Mouse (Mus musculus) midbrain, postnatal 0 days (tissue): Measurements from ENCODE around the gene Atrn. TPM values are rescaled to one million over a fixed set of nuclear protein-coding genes. Genes with fewer than 3 reads are reported as not detected.

Experiments used
- ATAC-seq: fragments of 200-750 bp; cut with Nextera tagmentation; 2 replicates; pipeline ENCODE4 v1.8.0; 2017; ENCODE audit warnings: moderate number of reproducible peaks, mild to moderate bottlenecking, moderate TSS enrichment, moderate library complexity; ENCODE audit not compliant: low FRiP score
- DNase-seq: peaks from one replicate; pipeline ENCODE4 v3.0.0-alpha.2; 2015; ENCODE audit warnings: low spot score
- H3K27ac ChIP-seq: fragments of 300-500 bp; sonication (generic); 2 replicates; pipeline ENCODE4 v1.5.1; 2014; ENCODE audit warnings: low read depth, mild to moderate bottlenecking, low read length, mixed read lengths
- H3K27me3 ChIP-seq: fragments of 300-500 bp; sonication (generic); 2 replicates; pipeline ENCODE4 v1.6.1; 2014; ENCODE audit warnings: low read length, control low read depth, mixed read lengths; ENCODE audit not compliant: insufficient read depth
- H3K36me3 ChIP-seq: fragments of 300-500 bp; sonication (generic); 2 replicates; pipeline ENCODE4 v1.6.1; 2014; ENCODE audit warnings: low read length, control low read depth, mixed read lengths; ENCODE audit not compliant: insufficient read depth
- H3K4me1 ChIP-seq: fragments of 300-500 bp; sonication (generic); 2 replicates; pipeline ENCODE4 v1.6.1; 2014; ENCODE audit warnings: mild to moderate bottlenecking, control low read depth, antibody characterized with exemption, low read length, mixed read lengths; ENCODE audit not compliant: insufficient read depth
- H3K4me2 ChIP-seq: fragments of 300-500 bp; sonication (generic); 2 replicates; pipeline ENCODE4 v1.6.1; 2014; ENCODE audit warnings: low read depth, mild to moderate bottlenecking, low read length, mixed read lengths; ENCODE audit not compliant: poor library complexity, severe bottlenecking
- H3K4me3 ChIP-seq: fragments of 300-500 bp; sonication (generic); 2 replicates; pipeline ENCODE4 v1.5.1; 2014; ENCODE audit warnings: low read depth, mild to moderate bottlenecking, low read length, moderate library complexity
- H3K9ac ChIP-seq: fragments of 300-500 bp; sonication (generic); replicated peaks from 2 replicates; pipeline ENCODE4 v1.6.1; 2014; ENCODE audit warnings: mild to moderate bottlenecking, low read length, moderate library complexity, mixed read lengths; ENCODE audit not compliant: poor library complexity, severe bottlenecking
- H3K9me3 ChIP-seq: fragments of 300-500 bp; sonication (generic); 2 replicates; pipeline ENCODE4 v1.6.1; 2016; ENCODE audit warnings: low read length, control low read depth
- CTCF ChIP-seq: IDR thresholded peaks from 2 replicates; pipeline ENCODE4 v1.5.1; 2016; ENCODE audit warnings: antibody characterized with exemption, mild to moderate bottlenecking
- WGBS: fragments of 180-500 bp; shearing (Covaris S2); extraction: QIAGEN DNeasy Blood & Tissue Kit; methylation state at CpG from one replicate; pipeline ENCODE4 v1.1.7; 2014; 5-methylcytosine and 5-hydroxymethylcytosine counted together
- polyA plus RNA-seq: library from polyadenylated mRNA; unstranded; fragments of >200 nt; fragmentation: Nextera tagmentation; extraction: Ambion mirVana; gene quantifications from 2 replicates; pipeline ENCODE4 v1.2.1, GENCODE M21; 2015
- total RNA-seq: library from RNA; depleted of rRNA; stranded (reverse); fragments of >200 nt; gene quantifications from 2 replicates; pipeline ENCODE4 v1.2.3, GENCODE M21; 2014

Atrn gene
- total and polyA plus RNA-seq, 2 experiments from 2014 or later, result 13.5 to 84.4 TPM

DNA sequence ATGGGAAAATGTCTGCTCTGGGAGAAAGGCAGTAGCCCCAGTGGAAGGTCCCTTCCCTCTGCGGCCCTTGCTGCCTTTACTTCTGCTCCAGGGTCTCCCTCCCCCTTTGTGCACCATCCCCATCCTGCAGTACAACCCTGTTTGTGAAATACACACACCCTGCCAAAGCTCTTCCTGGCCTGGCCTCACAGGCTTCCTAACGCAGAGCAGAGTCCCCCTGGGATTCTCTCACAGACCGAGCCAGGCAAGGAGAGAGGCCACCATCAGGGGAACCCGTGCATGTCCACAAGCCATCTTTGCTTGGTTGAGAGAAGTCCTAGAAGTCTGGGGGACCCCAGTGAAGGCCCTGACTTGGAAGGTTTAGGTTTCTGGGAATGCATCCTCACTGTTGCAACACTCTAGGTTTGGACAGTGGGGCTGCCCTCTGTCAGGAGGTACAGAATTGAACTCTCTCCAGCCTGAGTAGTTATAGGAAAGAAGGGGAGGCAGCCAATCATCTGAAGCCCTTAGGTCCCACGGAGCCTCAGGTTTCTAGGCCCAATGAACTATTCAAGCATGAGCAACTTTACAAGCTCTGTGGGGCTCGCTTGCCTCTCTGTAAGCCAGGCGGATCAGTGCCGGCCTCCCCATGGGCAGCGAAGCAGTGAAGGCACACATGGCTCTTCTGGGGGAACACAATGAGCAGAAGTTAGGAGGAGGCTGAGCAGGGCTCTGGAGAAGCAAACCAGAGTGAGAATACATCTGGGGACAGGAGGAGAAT is 153.7 kb downstream of the Atrn start:
- H3K4me1 ChIP-seq, result no peaks in the 10 kb centered on the region
- H3K4me2 ChIP-seq, result no peak overlapping the region
- H3K27ac ChIP-seq, result no peak overlapping the region
- DNase-seq (no peak), ATAC-seq (no peak)
- H3K9ac ChIP-seq, result no peak overlapping the region
- 51% methylated on average over 9 of the region's 9 CpGs for WGBS
- H3K36me3 ChIP-seq, result no peaks in the 10 kb centered on the region
- H3K4me3 ChIP-seq, result no peak overlapping the region
- no peak for TF ChIP-seq CTCF
- peaks cover 23% of the 10 kb centered on the region for H3K27me3 ChIP-seq
- H3K9me3 ChIP-seq, result no peaks in the 10 kb centered on the region

- Histone ChIP-seq H3K4me3 (no peak overlapping the region), H3K36me3 (no peaks in the 10 kb centered on the region), H3K27me3 (peaks cover 15% of the 10 kb centered on the region; the same call in 1 of the 2 replicates), H3K9me3 (no peaks in the 10 kb centered on the region), H3K4me1 (no peaks in the 10 kb centered on the region), H3K4me2 (no peak overlapping the region), H3K9ac (no peak overlapping the region), H3K27ac (no peak overlapping the region)
- no peak for TF ChIP-seq CTCF
- DNase-seq, result no peak
- no peak for ATAC-seq
- WGBS, result 61% methylated on average over 6 of the region's 6 CpGs
Observed at GRCm38 (mm10) chr2:131060784-131061183, 154.5 kb downstream of the Atrn start.

DNA sequence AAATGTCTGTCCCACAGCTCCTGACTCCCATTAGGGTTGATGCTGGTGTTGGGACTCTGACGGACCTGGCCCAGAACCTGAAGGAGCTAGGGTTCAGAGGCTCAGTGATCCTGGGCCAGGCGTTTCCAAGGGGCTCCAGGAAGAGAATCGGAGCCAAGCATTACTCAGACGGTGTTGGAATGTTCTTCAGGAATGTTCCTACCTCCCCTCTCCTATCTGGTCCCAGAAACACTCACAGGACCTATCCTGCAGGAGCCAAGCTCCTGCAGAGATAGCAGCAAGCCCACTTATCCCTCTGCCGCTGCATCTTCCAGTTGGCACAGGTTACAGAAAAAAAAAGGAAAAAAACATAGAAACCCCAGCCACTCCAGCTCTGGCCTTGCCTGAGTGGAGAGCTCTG is 155.3 kb downstream of the Atrn start:
- WGBS, result 67% methylated on average over 5 of the region's 5 CpGs
- H3K4me2 ChIP-seq, result no peak overlapping the region
- no peaks in the 10 kb centered on the region for H3K9me3 ChIP-seq
- H3K36me3 ChIP-seq, result no peaks in the 10 kb centered on the region
- no peak overlapping the region for H3K4me3 ChIP-seq
- DNase-seq (no peak), ATAC-seq (no peak)
- no peaks in the 10 kb centered on the region for H3K4me1 ChIP-seq
- peaks cover 8% of the 10 kb centered on the region; the same call in 1 of the 2 replicates for H3K27me3 ChIP-seq
- no peak for TF ChIP-seq CTCF
- no peak overlapping the region for H3K27ac ChIP-seq
- no peak overlapping the region for H3K9ac ChIP-seq

GRCm38 (mm10) chr2:131063404-131063864 is 157.1 kb downstream of the Atrn start, which contains the start of gene Adam33:
Adam33 (minus strand) TSS chr2:131063814.
- ATAC-seq (peak; percentile 10; the same call in 1 of the 2 replicates), DNase-seq (no peak)
- WGBS, result 5% methylated on average over 22 of the region's 27 CpGs
- H3K9ac ChIP-seq, result no peak within 1 kb of the TSS
- no peak within 1 kb of the TSS for H3K27ac ChIP-seq
- H3K4me3 ChIP-seq, result peak within 1 kb of the TSS; percentile 27
- peaks cover 8% of the 10 kb centered on the region; the same call in 1 of the 2 replicates for H3K27me3 ChIP-seq
- peak within 1 kb of the TSS; percentile 47 for H3K4me2 ChIP-seq
- no peaks in the 10 kb centered on the region for H3K36me3 ChIP-seq
- TF ChIP-seq CTCF, result no peak
- no peaks in the 10 kb centered on the region for H3K4me1 ChIP-seq
- H3K9me3 ChIP-seq, result no peaks in the 10 kb centered on the region

DNA sequence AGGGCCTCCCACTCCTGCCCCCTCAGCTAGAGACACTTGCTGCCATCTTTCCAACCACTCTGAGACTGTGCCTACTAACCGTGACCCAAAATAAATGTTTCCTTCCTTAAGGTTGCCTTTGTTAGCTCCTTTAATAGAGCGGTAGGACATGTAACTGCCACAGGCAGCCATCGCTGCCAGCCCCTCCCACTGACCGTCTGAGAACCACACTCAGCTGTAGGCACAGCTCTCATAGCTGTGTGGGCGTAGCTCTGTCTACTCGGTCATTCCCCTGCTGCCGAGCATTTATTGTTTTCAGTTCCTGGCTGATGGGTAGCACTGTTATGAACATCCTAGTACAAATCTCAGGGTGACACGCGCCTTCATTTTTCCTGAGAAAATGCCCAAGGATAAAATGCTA is 160.0 kb downstream of the Atrn start:
- Histone ChIP-seq H3K4me2 (no peak overlapping the region), H3K27me3 (peaks cover 7% of the 10 kb centered on the region; the same call in 1 of the 2 replicates), H3K9ac (no peak overlapping the region), H3K36me3 (no peaks in the 10 kb centered on the region), H3K4me1 (no peaks in the 10 kb centered on the region), H3K4me3 (no peak overlapping the region), H3K9me3 (no peaks in the 10 kb centered on the region), H3K27ac (no peak overlapping the region)
- ATAC-seq, result no peak
- 68% methylated on average over 9 of the region's 9 CpGs for WGBS
- TF ChIP-seq CTCF, result no peak
- DNase-seq, result no peak

DNA sequence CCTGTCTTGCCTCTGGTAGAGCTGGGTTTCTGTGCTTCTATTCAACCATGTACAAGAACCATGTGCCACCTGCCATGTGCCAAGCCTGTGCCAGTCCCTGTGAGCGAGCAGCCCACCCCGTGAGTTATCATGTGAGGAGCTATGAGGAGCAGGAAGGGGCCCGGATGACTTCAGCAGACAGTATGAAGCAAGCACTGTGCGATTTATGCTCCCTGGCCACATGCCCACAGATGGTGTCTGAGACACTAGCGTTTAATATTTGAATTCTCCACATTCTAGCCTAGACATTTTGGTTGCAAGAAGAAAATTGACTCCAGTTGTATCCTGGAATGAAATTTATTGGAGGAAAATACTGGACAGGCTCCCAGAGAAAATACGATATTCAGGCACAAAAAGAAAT is 161.2 kb downstream of the Atrn start:
- H3K9me3 ChIP-seq, result no peaks in the 10 kb centered on the region
- DNase-seq (no peak), ATAC-seq (no peak)
- H3K36me3 ChIP-seq, result no peaks in the 10 kb centered on the region
- H3K9ac ChIP-seq, result no peak overlapping the region
- no peaks in the 10 kb centered on the region for H3K4me1 ChIP-seq
- H3K27ac ChIP-seq, result no peak overlapping the region
- H3K4me3 ChIP-seq, result no peak overlapping the region
- no peak for TF ChIP-seq CTCF
- 0 out of 2 replicates have a peak, but pooled peaks cover 3% of the 10 kb centered on the region for H3K27me3 ChIP-seq
- no peak overlapping the region for H3K4me2 ChIP-seq
- 79% methylated on average over 6 of the region's 6 CpGs for WGBS
